Mouse (Mus musculus) gastrocnemius, adult 18-20 months (tissue): ENCODE measurements around the gene Cd37. TPM values are rescaled to one million over a fixed set of nuclear protein-coding genes. Genes with fewer than 3 reads are reported as not detected.

Experiments used
- DNase-seq: peaks from one replicate; pipeline ENCODE4 v3.0.0; 2021; ENCODE audit warnings: low spot score
- total RNA-seq, 2 experiments: library from RNA; stranded (reverse); gene quantifications; 2 replicates each; pipeline ENCODE4 v1.2.3; 2021

The Cd37 gene
- total RNA-seq, 2 experiments from 2014 or later = 1.1 to 1.2 TPM

- peak; percentile 36 for DNase-seq
Measured at GRCm38 (mm10) chr7:45234922-45235571, 3.9 kb downstream of the Cd37 start.

- DNase-seq = no peak
Measured at GRCm38 (mm10) chr7:45234333-45234841, 4.5 kb downstream of the Cd37 start.

- DNase-seq = no peak
Measured at GRCm38 (mm10) chr7:45233580-45234332, 5.2 kb downstream of the Cd37 start.

- no peak for DNase-seq
Measured at GRCm38 (mm10) chr7:45232716-45233465, 6.0 kb downstream of the Cd37 start.

DNA sequence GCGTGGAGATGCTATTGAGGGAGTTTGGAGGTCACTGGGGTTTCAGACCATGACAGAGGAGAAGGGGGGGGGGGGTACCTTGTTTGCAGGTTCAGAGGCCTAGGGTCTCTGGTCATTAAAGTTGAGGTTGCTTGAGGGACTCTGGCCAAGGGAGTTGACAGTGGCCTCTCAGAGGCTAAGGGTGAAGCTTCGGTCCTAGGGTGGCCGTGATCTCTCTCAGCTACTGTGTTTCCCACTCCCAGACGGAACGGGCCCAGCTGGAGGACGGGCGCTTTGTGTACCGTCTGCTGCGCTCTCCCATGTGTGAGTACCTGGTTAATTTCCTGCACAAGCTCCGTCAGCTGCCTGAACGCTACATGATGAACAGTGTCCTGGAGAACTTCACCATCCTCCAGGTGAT, 7.0 kb downstream of the Cd37 start:
- no peak for DNase-seq

DNA sequence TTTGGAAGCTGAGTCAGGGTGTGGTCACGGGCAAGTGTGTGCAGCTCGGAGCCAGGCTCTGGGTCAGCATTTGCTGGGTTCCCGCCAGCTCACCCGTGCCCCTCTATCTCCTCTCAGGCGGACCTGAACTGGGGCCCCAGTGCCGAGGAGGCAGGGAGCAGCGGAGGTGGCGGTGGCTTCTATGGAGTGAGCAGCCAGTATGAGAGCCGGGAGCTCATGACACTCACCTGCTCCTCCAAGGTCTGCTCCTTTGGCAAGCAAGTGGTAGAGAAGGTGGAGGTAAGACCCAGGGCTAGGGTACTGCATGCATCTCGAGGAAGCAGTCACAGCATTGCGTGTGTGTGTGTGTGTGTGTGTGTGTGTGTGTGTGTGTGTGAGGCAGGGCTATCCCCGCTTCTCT, 7.7 kb downstream of the Cd37 start:
- DNase-seq = no peak

DNA sequence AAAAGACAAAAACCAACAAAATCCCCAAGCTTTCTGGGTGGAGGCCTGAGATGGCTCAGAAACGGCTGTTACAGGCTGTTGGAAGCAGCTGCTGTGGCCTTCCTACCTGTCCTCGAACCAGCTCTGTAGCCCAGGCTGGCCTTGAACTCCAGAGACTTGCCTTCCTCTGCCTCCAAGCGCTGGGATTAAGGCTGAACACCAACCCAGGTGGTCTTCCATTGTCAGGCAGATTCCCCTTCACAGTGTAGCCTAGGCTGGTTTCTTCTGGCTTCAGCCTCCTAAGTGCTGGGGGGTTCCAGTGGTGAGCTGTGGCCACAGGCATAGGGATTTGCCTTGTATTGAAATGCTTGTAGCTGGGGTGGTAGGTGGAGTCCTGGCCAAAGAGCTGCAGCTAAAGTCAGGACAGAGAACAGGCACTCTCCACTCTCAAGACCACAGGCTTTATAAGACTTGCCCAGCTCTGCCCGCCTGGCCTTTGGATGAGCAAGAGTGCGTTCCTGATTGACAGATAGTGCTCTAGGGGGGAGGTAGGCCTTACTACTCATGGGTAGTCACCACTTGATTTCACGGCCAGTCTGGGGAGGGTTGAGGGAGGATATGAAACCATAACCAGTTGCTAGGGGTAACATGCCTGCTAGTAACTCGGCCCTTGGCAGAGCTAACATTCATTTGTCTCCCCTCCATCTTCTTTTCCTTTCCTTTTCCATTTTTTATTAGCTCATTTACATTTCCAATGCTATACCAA, 9.3 kb downstream of the Cd37 start:
- no peak for DNase-seq

DNA sequence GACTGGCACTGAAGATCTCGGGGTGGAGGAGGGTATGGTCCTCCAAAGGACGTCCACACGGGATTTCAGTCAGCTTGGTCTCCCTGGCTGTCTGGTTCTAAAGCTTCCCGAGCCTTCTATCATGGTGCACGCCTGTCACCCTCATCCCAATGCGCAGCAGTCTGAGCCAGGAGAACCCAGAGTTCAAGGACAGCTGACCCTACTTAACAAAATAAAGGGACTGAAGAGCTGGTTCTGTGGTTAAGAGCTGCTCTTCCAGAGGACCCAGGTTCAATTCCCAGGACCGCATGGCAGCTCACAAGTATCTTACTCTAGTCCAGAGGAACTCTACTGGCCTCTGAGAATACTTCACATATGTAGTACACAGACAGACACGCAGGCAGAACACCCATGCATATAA, 9.9 kb downstream of the Cd37 start:
- no peak for DNase-seq

DNA sequence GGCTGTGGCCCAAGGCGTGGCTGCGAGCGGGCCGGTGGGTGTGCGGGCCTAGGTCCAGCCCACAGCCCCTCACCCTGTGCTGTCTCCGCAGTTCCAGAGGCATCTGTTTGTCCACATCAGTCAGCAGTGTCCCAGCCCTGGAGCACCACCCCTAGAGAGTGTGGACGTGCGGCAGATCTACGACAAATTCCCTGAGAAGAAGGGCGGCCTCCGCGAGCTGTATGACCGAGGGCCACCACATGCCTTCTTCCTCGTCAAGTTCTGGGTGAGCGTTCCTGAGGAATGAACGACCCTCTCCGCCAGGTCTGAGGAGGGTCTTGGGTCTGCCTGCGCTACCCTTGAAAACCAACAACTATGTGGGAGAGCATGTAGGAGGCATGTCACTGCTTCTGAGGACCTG, 10.4 kb downstream of the Cd37 start:
- no peak for DNase-seq

GRCm38 (mm10) chr7:45226421-45226820, 12.5 kb downstream of the Cd37 start:
- no peak for DNase-seq

- DNase-seq = no peak
Measured at GRCm38 (mm10) chr7:45224826-45225225, 14.1 kb downstream of the Cd37 start.

- no peak for DNase-seq
Measured at GRCm38 (mm10) chr7:45221680-45222079, 17.2 kb downstream of the Cd37 start.

- no peak for DNase-seq
Measured at GRCm38 (mm10) chr7:45216442-45217183, 22.3 kb downstream of the Cd37 start.

GRCm38 (mm10) chr7:45215673-45216441, 23.1 kb downstream of the Cd37 start, which contains the start of gene Tead2:
Tead2 (plus strand) TSS chr7:45215753.
- no peak for DNase-seq

DNA sequence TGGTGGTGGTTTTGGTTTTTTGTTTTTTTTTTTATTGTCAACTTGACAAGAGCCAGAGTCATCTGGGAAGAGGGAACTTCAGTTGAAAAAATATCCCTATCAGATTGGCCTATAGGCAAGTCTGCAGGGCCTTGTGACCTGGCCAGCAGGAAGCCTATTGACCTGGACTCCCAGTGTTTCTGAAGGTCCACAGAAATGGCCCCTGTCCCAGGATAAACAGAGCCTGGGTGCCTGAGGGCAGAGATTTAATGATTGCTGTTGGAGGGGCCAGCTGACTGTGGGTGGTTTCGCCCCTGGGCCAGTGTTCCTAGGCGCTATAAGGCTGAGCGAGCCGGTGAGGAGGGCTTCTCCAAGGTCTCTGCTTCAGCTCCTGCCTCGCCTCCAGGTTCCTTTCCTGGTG, 25.2 kb downstream of the Cd37 start:
- DNase-seq = no peak

- no peak for DNase-seq
Measured at GRCm38 (mm10) chr7:45212356-45212755, 26.6 kb downstream of the Cd37 start.

DNA sequence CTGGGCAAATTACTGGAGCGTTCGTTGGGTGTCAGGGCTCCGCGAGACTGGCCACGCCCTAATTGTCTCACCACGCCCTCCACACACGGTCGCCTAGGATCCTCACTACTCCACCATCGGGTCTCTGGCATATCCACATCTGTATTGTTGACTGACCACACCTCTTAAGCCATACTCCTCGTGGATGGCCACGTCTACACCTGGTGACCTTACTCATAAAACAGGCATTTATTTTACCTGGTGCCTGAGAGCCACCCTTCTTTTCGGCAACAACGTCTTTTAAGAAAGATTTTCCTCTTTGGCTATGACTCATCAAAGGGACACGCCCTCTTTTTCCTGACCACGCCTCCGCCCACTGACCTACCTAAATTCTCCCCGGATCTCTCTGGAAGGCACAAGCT, 27.1 kb downstream of the Cd37 start, which contains the start of gene Dkkl1:
Gene Dkkl1 (minus strand): TSS at position 297 of the 401 bp plus-strand sequence.
- DNase-seq = no peak

GRCm38 (mm10) chr7:45211070-45211469, 27.8 kb downstream of the Cd37 start:
- no peak for DNase-seq

GRCm38 (mm10) chr7:45208260-45208659, 30.7 kb downstream of the Cd37 start:
- no peak for DNase-seq
